Mouse (Mus musculus): ENCODE data around the gene Taf12.
"Not testable (repeated sequence)": the region's sequence is repeated elsewhere in the genome, so short reads cannot be mapped to it uniquely, and the experiment has no call there.

The Taf12 gene

DNA sequence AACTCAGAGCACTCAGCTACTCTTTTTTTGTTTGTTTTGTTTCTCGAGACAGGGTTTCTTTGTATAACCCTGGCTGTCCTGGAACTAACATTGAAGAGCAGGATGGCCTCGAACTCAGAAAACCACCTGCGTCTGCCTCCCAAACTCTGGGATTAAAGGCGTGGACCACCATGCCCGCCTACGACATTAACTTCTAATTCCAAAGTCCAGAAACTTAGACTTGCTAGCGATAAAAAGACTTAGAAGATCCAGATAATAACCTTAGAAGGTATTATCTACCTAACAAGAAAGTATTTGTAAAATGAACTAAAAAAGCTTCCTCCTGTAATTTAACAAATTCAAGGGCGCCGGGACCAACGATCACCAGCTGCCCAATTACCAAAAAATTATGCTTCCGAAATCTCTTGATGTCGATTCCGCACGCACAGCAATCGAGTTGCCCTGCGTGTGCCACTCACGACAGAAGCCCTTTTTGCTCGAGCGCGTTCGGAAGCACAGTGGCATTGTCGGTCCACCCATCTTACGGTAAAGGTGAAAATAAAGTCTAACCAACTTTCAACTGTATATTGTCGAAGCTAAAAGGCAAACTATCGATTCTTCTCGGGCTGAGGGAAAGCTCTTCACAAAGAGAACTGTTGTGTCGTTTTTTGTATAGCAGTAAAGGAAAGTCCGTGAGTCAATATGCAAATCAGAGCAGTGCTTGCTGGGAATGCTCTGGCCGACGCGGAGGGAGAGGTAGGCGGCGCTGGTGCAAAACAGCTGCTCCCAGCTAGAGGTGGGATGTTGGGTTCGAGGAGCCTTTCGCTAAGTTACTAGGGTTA, 4.2 kb upstream of the Taf12 start:
- DNase-seq (ENCODE audit: low read depth, low spot score): peak; percentile 94

- no peak for DNase-seq (ENCODE audit: low read depth, low spot score)
These were observed 1.0 kb upstream of the Taf12 start for GRCm38 (mm10) chr4:132273166-132273565.

DNA sequence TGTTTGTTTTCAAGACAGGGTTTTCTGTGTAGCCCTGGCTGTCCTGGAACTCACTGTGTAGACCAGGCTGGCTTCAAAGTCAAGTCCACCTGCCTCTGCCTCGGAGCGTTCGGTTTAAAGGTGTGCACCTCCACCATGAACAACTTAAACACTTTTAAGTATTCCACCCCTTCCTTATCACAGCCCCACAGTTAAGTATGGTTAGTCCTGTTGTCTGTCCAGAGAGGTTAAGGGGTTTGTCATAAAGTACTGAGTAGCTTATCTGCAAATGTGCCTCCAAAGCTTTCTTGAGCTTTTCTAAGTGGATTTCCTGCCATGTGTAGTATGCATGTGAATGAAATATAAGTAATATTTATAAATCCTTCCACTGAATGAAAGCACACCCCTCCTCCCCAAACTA, 1.8 kb downstream of the Taf12 start:
- no peak for DNase-seq (ENCODE audit: low read depth, low spot score)

DNA sequence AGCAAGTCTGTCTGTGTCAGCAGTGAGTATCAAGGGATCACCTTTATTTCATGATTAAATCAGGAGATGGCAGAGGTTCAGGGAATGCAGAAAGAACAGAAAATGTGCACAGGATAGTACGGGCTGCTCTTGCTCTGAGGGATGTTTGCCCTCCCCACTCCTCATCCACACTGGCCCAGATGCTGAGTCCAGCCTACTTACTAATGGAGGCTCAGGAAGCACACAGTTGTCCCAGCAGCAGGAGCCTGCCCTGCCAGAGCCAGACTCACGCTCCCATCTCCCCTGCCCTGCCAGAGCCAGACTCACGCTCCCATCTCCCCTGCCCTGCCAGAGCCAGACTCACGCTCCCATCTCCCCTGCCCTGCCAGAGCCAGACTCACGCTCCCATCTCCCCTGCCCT, 14.7 kb downstream of the Taf12 start:
- not testable (repeated sequence) for DNase-seq (ENCODE audit: low read depth, low spot score)

GRCm38 (mm10) chr4:132291056-132291455, 16.9 kb downstream of the Taf12 start:
- no peak for DNase-seq (ENCODE audit: low read depth, low spot score)

DNA sequence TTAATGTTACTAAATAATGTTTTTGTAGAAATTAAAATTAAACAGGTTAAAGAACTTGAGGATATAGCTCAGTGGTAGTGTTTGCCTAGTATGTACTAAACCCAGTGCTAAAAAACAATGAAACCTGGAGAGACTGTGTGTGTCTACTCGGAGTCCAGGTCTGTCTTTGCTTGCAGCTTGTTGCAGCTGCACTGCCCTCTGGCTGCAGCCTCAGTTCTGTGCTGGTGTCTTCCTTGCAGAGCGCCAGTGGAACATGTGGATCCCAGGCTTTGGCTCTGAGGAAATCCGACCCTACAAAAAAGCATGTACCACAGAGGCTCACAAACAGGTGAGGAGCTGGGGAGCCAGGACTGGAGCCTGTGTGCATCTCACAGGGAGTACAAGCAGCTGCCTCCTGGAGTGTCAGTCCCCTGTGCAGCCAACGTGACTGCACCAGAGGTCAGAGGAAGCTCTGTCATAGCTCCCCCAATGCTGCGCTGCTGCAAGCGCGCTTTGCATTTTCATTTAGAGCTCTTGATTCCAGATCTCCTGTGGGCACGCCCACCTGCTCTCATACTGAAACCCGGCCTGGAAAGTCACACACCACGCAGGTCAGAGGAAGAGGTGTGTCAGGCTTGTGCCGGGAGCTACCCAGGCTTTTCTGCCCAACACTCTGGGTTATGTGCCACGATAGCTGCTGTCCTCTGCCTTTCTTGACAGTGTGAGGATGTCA, 17.6 kb downstream of the Taf12 start:
- DNase-seq (ENCODE audit: low read depth, low spot score): no peak

- DNase-seq (ENCODE audit: low read depth, low spot score): no peak
These were observed 18.8 kb downstream of the Taf12 start for GRCm38 (mm10) chr4:132292988-132293387.

DNA sequence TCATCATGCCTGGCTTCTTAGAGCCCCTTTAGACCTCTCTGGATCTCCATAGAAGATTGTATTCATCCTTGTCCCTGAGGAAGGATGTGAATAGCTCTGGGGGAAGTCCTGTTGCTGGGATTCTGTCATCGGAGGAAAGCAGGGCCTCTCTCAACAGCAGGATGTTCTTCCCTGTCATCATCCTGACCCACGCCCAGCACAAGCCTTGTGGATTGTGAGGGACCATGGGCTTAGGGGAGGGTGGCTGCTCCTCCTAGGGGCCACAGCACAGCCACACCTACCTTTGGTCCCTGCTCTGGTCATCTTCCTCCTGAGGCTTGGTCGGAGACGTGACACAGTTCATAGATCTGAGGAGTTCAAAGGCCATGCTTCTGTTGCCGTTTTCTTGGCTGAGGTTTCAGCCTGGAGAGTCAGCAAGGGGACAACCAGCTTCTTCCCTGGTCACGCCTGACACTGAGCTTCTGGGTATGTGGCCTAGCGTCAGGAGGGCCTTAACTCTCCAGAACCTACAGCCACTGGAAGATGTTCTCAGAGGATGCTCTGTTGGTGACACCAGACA, 19.6 kb downstream of the Taf12 start:
- no peak for DNase-seq (ENCODE audit: low read depth, low spot score)

GRCm38 (mm10) chr4:132295696-132296390, 21.7 kb downstream of the Taf12 start:
- DNase-seq (ENCODE audit: low read depth, low spot score): no peak

- no peak for DNase-seq (ENCODE audit: low read depth, low spot score)
These were observed 25.7 kb downstream of the Taf12 start for GRCm38 (mm10) chr4:132299849-132300248.

DNA sequence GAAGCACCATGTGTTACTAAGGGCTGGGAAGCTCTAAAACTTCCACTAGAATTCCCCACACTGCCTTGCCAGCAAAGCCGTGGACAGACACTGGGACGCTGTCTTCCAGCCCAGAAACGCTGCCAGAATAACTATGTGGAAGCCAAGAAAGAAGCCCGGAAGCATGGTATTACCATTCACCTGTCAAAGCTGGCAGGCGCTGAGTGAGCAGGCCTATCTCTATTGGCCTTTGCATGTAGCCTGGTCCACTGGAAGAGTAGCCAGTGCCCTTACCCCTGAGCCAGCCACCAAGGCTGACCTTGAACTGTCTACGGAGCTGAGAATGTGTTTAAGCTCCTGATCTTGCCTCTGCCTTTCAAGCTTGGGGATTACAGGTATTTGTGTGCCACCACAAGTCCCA, 27.3 kb downstream of the Taf12 start:
- DNase-seq (ENCODE audit: low read depth, low spot score): no peak

DNA sequence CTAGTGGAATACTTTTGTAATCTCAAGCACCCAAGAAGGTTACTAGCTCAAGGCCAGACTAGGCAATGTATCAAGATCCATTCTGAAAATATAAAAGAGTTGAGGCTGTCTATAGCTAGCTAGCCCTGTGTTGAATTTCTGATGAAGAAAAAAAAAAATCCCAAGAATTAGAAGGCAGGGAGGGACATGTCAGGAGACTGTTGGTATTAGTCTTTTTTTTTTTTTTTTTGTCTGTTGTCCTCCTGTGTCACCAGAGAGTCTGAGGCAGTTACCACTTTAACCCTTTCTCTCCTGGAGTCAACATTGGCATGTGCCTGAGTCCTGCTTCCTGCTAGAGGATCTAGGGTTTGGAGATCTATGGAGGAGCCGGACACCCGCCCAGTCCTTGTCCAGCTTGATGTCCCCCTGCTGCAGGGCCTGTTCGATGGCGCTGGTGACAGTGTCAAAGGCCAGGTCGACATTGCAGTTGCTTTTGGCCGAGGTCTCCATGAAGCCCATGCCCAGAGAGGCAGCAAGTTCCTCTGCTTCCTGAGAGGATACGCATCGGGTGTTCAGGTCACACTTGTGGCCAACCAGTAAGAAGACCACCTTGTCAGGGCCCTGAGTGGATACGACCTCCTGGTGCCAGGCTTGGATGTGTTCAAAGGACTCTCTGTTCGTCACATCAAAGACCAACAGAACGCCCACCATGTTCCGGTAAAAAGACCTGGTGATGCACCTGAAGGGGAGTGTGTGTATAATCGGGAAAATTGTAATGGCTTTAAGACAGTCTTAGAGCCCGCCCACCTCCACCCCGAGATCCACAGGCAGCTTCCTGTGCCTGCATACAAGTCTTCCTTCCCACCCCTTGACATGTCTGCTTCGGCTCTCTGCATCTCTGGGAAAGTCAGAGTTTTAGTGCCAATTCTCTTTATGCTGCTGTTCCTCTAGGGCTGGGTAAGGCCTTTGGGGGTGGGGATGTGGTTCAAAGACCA, 28.1 kb downstream of the Taf12 start:
- DNase-seq (ENCODE audit: low read depth, low spot score): no peak

DNA sequence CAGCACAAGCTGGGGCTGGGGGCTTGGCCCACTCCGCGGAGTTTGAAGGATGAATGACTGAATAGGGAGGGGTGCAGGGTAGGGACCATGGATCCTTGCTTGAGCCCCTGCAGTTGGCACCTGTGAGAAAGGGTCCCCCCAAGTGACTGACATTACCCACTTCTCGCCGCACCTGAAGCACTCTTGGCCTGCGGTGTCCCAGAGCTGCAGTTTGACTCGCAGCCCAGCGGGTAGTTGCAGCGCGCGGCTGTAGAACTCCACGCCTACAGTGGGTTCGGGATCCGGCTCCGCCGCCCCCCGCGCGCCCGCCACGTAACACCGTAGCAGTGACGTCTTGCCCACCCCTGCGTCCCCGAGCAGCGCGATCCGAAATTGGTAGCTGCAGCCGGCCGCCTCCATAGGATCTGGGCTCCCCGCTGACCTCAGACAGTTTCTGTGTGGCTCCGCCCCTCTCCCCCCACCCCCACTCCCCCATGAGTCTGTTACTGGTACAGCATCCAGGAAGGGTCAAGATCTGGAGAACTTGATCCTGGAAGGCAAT, 28.8 kb downstream of the Taf12 start, which contains the start of gene Rab42:
Gene Rab42, minus strand, starts transcription at position 447 of the 541 bp plus-strand sequence.
- peak; percentile 73 for DNase-seq (ENCODE audit: low read depth, low spot score)

DNA sequence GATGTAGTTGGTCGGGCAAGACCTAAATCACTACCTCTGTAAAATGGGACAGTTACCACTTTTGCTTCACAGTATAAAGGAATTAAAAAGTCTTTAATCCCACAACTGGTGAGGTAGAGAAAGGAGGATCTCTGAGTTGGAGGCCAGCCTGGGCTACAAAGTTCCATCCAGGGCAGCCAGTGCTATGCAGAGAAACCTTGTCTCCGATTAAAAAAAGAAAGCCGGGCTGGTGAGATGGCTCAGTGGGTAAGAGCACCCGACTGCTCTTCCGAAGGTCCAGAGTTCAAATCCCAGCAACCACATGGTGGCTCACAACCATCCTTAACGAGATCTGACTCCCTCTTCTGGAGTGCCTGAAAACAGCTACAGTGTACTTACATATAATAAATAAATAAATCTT, 29.3 kb downstream of the Taf12 start:
- not testable (repeated sequence) for DNase-seq (ENCODE audit: low read depth, low spot score)

- no peak for DNase-seq (ENCODE audit: low read depth, low spot score)
These were observed 31.1 kb downstream of the Taf12 start for GRCm38 (mm10) chr4:132305276-132305675.

DNA sequence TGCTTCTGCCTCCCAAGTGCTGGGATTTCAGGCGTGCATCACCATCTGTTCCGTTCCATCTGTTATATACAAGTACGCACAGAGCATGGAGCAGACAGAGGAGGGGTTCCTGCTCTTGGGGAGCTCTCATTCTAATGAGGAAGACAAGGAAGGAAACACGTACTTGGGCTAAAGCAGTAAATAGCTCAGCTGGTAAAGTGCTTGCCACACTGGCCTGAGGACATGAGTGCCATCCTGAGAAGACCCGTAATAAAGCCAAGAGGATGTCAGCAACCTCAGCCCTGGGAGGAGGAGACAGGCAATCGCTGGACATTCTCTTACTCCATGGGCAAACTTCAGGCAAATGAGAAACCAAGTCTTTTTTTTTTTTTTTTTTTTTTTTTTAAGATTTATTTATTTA, 31.8 kb downstream of the Taf12 start:
- DNase-seq (ENCODE audit: low read depth, low spot score): no peak

DNA sequence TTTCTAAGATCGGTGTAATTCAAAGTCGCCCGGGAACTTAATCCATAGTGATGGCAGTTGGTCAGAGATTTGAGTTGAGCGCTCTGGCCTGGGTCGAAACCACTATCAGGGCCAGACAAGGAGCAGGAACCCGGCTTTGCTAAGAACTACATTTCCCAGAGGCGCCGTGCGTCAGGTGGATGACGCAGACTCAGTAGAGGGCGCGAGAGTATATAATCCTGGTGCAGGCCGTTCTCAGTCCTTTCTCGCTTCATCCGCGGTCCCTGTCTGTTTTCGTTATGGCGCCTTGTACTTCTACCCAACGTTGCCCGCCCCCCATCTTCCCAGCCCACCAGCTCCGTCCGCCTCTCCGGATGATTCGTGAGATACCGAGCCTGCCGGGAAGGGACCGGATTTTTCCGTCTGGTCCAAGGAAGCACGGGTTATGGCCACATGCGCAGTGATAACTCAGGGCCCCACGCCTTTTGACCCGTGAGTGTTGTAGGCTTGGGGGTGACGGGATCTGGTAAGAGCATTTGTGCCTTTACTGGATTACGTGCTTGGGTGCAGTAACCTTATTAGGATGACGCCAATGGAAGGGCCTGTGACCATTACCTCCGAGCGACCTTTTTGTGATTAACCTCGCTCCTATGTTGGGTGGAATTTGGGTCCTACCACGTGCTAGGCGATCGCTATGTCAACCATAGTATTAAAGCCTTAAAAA, 34.4 kb downstream of the Taf12 start:
- DNase-seq (ENCODE audit: low read depth, low spot score): peak; percentile 94

DNA sequence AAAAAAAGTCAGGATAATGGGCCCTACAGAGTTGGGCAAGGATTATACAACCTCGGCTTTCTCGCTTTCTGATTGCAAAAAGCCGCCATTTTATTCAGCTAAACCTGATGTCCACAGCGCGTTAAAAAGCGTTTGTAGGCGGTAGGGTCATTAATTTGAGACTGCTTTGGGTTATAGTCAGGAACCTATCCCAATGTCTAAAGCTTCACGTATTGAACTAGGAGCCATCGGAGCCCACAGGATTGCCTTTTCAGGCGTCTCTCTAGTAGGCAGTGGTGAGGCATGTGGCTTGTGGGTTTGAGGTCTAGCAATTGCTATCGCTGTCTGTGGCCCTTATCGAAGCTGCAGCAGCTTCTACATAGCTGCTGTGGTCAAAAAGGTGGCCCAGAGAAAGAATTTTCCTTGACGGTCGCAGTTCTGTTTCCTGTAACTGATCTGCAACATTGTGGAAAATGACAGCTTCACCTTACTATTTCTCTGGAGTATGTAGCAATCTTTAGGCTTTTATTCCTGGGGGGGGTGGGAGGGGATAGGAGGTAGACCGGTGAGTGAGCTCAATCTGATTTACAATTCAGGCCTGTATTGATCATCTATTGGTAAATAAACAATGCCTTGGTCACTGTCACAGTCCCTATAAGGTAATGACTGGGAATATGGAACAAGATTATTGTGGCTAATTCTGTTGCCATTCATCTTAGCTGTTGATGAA, 35.1 kb downstream of the Taf12 start:
- no peak for DNase-seq (ENCODE audit: low read depth, low spot score)

DNA sequence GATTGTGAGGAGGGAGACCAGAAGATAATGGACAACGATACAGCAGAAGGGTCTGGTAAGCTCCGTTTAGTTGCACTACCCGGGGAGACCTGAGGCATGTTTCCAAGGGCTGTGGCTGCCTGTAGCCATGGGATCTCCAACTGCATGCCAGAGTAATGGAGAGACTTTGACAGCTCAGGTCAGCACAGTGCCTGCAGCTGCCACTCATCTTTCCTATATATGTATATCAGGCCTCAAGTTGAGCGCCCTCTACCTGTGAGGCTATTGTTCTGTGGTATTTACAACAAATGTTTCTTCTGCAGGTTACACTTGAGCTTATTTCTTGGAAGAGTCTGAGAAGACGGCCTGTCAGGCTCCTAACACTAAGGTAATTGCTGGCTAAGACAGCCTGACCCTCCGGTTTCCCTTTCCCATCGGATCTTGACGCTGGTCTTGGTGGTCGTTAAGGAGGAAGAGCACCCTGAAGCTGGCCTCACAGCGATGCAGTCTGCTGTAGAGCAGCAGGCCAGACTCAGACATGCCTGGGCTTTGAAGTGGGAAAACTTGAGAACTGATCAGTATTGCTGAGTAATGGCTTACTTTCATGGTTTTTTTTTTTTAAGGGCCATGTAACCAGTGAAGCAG, 35.8 kb downstream of the Taf12 start:
- DNase-seq (ENCODE audit: low read depth, low spot score): no peak
